Mouse (Mus musculus): ENCODE results near the gene Gabbr2.

Gabbr2 gene

GRCm38 (mm10) chr4:46766326-46766725 lies 225.3 kb downstream of the Gabbr2 start:
- no peak for DNase-seq (ENCODE audit: low spot score in 2 of 2)

- no peak for DNase-seq (ENCODE audit: low spot score in 2 of 2)
These were observed 231.8 kb downstream of the Gabbr2 start for GRCm38 (mm10) chr4:46759838-46760237.

- DNase-seq (ENCODE audit: low spot score in 2 of 2): no peak
These were observed 233.2 kb downstream of the Gabbr2 start for GRCm38 (mm10) chr4:46758340-46759041.

- no peak for DNase-seq (ENCODE audit: low spot score in 2 of 2)
These were observed 237.1 kb downstream of the Gabbr2 start for GRCm38 (mm10) chr4:46754407-46755194.

- no peak for DNase-seq (ENCODE audit: low spot score in 2 of 2)
These were observed 239.4 kb downstream of the Gabbr2 start for GRCm38 (mm10) chr4:46752306-46752705.

GRCm38 (mm10) chr4:46749015-46749414 lies 242.7 kb downstream of the Gabbr2 start:
- no peak for DNase-seq (ENCODE audit: low spot score in 2 of 2)

- DNase-seq (ENCODE audit: low spot score in 2 of 2): peak; percentile 52 to 66
These were observed 244.5 kb downstream of the Gabbr2 start for GRCm38 (mm10) chr4:46747007-46747746.

- peak in 1 of 2 experiments; percentile 45 for DNase-seq (ENCODE audit: low spot score in 2 of 2)
These were observed 246.1 kb downstream of the Gabbr2 start for GRCm38 (mm10) chr4:46745536-46745935.

GRCm38 (mm10) chr4:46744583-46745155 lies 247.0 kb downstream of the Gabbr2 start:
- DNase-seq (ENCODE audit: low spot score in 2 of 2): no peak

- DNase-seq (ENCODE audit: low spot score in 2 of 2): no peak
These were observed 249.1 kb downstream of the Gabbr2 start for GRCm38 (mm10) chr4:46742601-46743000.

- DNase-seq (ENCODE audit: low spot score in 2 of 2): no peak
These were observed 254.7 kb downstream of the Gabbr2 start for GRCm38 (mm10) chr4:46736910-46737511.

- DNase-seq (ENCODE audit: low spot score in 2 of 2): no peak
These were observed 256.8 kb downstream of the Gabbr2 start for GRCm38 (mm10) chr4:46734906-46735305.

GRCm38 (mm10) chr4:46731590-46731989 lies 260.1 kb downstream of the Gabbr2 start:
- no peak for DNase-seq (ENCODE audit: low spot score in 2 of 2)

- peak in 1 of 2 experiments; percentile 43 for DNase-seq (ENCODE audit: low spot score in 2 of 2)
These were observed 262.2 kb downstream of the Gabbr2 start for GRCm38 (mm10) chr4:46729306-46730042.

GRCm38 (mm10) chr4:46728231-46728630 lies 263.4 kb downstream of the Gabbr2 start:
- DNase-seq (ENCODE audit: low spot score in 2 of 2): no peak

GRCm38 (mm10) chr4:46727153-46727552 lies 264.5 kb downstream of the Gabbr2 start:
- no peak for DNase-seq (ENCODE audit: low spot score in 2 of 2)

GRCm38 (mm10) chr4:46720821-46721557 lies 270.7 kb downstream of the Gabbr2 start:
- DNase-seq (ENCODE audit: low spot score in 2 of 2): no peak

GRCm38 (mm10) chr4:46720070-46720469 lies 271.6 kb downstream of the Gabbr2 start:
- no peak for DNase-seq (ENCODE audit: low spot score in 2 of 2)

- no peak for DNase-seq (ENCODE audit: low spot score in 2 of 2)
These were observed 273.0 kb downstream of the Gabbr2 start for GRCm38 (mm10) chr4:46718624-46719023.

- DNase-seq (ENCODE audit: low spot score in 2 of 2): no peak
These were observed 274.5 kb downstream of the Gabbr2 start for GRCm38 (mm10) chr4:46717156-46717555.

All from right cerebral cortex, postnatal 36 days (tissue).